Mouse (Mus musculus): ENCODE data around the gene Txndc11.
A peak's percentile ranks its signal among the peaks of the same experiment; 100 is the strongest.

Gene Txndc11

DNA sequence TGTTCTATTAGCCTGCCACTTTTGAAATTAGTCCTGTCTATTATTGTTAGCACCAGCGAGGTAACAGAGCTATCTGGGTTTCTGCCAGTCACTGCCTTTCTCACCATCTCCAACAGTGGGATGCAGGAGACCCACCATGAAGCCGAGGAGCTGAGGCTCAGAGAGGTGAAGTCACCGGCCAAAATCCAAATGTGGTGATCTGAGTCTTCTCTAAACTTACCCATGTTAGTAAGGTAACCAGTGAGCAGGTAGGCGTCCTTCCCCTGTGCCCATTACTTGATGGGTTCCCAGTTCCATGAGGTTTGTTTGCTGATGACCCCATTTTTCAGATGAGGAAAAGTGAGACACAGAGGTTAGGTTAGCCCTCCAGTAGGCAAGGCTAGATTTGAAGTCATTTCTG, 70.1 kb downstream of the Txndc11 start:
- DNase-seq: no peak

DNA sequence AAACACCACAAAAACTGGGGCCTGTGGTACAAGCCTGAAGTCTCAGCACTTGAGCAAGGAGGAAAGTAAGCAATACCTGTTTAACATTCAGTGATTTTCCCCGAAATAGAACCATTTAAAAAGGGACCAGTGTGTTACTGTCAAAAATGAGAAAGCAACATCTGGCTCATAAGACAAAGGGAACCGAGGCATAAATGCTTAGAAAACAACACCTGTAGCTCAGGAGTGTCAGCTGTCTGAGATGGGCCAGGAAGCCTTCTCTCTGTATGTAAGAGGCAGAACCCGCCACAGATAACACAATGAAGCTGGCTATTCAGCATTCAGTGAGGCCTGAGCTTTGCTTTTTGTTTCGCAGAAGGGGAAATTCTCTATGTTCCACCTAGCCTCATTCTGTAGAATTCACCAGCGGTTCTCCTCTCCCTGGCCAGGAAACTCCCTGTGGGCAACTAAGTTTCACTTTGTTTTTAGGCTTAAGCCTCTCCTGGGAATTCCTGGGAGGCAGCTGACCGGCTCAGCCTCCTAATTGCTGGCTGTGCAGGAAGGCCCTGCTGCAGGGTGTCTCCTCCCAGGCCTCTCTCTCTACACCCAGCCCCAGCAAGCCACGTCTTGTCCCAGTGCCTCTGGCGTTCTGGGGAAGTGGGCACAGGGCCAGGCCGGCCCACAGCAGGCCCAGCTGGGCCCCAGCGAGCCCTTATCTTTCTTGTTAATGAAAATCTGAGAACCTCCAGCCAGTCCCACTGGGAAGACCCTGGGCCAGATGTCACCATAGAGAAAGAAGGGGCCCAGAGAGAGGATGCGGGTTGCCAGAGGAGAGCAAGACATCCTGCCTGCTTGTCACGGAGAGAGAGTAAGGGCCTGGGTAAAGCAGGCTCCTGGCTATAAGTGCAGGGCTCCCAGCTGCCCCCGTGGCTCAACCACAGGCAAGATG, 71.4 kb downstream of the Txndc11 start:
- DNase-seq: peak; percentile 58

GRCm38 (mm10) chr16:11060645-11061044, 73.8 kb downstream of the Txndc11 start, which contains the start of gene Snn:
Snn (plus strand) TSS chr16:11060945.
- no peak for DNase-seq

DNA sequence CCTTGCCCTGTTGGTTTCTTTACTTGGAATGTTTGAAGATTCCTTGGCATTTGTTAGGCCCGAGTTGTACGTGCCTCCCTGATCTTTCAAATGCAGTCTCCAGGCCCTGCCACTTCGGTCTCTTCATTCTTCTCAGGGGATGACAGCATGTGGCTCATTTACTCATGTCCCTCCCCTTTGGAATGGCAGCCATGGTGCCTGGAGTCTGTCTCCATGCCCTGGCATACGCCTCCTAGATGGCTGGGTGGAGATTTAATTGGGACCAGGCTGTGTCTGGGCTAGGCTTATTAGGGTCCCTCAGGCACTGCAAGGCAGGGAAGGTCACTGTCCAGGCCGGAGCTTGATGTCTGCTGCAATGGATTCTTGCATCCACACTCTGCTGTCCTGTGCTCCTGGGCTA, 78.5 kb downstream of the Txndc11 start:
- DNase-seq: no peak

GRCm38 (mm10) chr16:11054871-11055270, 79.6 kb downstream of the Txndc11 start:
- no peak for DNase-seq

DNA sequence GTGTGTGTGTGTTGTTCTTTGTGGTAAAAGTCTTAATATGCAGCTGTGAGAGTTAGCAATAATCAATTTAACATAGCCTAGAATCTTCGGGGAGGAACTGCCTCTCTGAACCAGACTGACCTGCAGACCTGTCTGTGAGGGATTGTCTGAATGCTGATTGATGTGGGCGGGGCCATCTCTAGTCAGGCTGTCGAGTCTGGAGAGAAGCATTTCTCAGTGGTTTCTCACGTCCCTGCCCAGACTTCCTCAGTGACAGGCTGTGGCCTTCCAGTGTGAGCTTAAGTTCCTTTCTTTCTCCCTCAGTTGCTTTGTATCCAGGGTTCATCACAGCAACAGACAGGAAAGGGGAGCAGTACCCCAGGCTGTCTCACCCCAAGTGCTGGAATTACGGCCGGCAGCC, 80.0 kb downstream of the Txndc11 start:
- DNase-seq: no peak

DNA sequence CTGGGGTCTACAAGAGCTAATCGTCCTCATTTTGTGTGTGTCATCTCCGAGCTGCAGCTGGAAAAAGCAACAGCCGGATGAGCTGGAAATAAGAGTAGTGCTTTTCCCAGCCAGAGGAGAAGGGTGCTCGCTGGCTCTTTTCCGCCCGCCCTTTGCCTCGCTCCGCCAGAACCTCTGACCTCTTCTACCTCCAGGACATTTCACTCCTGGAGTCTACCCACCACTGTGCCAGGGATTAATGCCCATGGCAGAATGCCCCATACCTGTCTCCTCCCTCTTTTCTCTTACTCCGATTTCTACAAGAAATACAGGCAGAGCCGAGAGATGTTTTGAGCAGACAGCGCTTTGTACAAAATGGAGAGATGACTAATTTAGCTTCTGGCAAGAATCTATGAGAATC, 83.3 kb downstream of the Txndc11 start:
- DNase-seq: no peak

DNA sequence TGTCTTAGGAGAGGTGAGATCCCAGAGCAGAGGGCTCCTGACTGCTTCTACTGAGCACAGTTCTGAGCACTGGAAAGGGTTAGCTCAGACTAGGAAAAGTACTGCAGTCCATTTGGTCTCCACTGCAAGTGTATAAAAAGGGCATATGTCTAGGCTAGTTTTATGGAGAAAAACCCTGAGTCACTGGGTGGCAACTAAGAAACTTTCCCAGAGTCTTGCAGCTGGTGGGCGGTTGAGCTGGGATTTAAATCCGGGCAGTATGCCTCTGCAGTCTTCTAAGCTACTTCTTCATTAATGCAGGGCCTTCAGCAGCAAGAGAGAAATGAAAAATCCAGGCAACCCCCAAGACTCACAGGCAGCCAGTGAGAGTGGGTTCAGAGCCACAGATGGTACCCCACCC, 84.2 kb downstream of the Txndc11 start:
- DNase-seq: no peak

DNA sequence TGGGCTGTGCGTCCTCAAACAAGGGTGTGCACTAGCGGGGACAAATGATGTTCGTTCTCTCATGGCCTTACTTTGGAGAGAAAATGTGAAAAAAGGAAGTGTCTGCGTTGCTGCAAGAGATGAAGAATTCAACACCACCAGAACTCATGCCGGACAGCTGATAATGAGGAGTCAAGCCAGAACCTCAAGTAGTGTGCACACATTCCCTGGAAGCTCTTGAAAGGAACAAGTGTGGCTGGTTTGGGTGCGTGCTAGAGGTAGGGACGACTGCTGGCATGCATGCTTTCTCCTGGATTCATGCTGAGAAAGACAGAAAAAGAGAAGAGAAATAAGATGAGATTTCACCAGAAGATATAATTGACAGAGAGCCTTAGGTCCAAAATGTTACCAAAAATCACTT, 87.3 kb downstream of the Txndc11 start:
- no peak for DNase-seq

GRCm38 (mm10) chr16:11046437-11046836, 88.0 kb downstream of the Txndc11 start:
- DNase-seq: no peak

DNA sequence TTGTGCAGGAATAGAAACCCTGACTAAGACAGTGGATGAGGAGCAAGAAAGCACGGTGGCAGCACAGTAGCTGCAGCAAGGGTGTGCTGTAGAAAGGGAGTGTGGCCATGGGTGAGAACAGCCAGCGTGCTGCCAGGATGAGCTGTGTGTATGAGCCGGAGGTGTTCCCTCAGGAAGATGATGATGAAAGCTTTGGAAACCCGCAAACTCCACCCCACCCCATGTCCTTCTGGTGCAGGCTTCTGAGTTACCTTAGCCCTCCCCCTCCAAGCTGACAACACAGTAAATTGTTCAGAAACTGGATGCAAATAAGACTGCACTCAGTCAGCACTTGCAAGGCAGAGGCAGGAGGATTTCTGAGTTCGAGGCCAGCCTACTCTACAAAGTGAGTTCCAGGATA, 91.2 kb downstream of the Txndc11 start:
- no peak for DNase-seq

DNA sequence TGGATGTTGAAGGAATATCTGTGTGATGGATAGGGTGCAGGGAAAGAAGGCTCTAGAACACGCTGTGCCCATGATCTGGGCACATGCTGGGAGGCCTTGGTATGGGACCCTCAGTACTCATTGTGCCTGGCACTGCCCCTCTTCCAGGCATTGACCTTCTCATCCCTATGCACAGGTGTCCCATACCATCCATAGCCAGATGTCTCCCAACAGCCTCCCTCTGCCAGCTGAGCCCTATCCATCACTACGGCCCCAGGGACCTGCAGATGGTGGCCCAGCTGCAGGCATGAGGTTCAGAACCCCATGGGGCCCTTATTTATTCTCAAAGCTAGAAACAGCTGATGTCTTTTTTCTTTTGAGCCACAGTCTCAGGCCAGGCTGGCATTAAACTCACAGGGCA, 93.8 kb downstream of the Txndc11 start:
- DNase-seq: no peak

- DNase-seq: peak; percentile 65
These were observed 98.5 kb downstream of the Txndc11 start for GRCm38 (mm10) chr16:11035790-11036431.

- DNase-seq: no peak
These were observed 99.2 kb downstream of the Txndc11 start for GRCm38 (mm10) chr16:11035273-11035672.

DNA sequence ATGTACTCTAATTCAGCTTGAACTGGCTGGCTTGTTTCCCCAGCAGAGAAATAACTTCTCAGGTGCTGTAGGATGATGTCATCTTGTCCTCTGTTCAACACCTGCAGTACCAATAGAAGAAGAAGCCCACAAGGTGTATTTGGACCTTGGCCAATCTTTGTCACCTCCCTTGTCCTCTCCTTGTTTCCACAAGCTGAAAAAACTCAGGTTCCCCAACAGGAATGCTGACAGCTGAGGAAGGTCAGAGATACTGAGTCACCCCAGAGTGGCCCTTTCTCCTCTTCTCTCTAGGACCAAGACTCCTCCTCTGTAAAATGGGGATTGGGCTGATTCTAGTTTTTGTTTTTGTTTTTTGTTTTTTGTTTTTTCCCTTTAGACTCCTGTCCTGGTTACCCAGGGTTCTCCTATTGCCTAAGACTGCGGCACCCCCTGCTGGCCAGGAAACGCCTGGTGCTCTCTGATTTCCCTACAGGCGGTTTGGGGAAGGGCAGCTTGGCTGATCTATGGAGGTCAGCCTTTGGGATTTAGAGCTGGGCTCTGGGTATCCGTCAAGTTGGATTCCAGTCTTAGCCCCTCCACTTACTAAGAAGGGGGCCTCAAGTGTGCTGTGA, 100.2 kb downstream of the Txndc11 start:
- peak; percentile 82 for DNase-seq

- no peak for DNase-seq
These were observed 103.1 kb downstream of the Txndc11 start for GRCm38 (mm10) chr16:11031320-11031719.

- DNase-seq: no peak
These were observed 103.6 kb downstream of the Txndc11 start for GRCm38 (mm10) chr16:11030844-11031243.

DNA sequence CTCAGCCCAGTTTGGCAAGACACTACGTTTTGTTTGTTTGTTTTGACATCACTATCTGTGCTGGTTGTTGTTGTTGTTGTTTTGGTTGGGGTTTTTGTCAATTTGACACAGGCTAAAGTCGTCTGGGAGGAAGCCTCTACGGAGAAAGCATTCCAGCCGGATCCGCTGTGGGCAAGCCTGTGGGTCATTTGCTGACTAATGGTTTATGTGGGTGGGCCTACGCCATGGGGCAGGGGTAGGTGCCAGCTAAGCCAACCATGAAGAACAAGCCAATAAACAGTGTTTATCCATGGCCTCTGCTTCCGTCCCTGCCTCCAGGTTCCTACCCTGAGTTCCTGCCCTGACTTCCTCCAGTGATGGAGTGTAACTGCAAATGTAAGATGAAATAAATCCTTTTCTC, 106.2 kb downstream of the Txndc11 start:
- no peak for DNase-seq
